Mouse (Mus musculus) right cerebral cortex, postnatal 4 days (tissue): ENCODE data around the gene Taok3.

Source experiments
- DNase-seq: peaks from one replicate; pipeline ENCODE4 v3.0.0-alpha.2; 2022

Taok3 gene

GRCm38 (mm10) chr5:117306826-117307225 is 186.9 kb downstream of the Taok3 start:
- DNase-seq = no peak

- peak; percentile 63 for DNase-seq
These were observed 187.8 kb downstream of the Taok3 start for GRCm38 (mm10) chr5:117307699-117308098.

- DNase-seq = no peak
These were observed 193.5 kb downstream of the Taok3 start for GRCm38 (mm10) chr5:117313420-117313819.

- no peak for DNase-seq
These were observed 194.0 kb downstream of the Taok3 start for GRCm38 (mm10) chr5:117313909-117314308.

- DNase-seq = no peak
These were observed 194.9 kb downstream of the Taok3 start for GRCm38 (mm10) chr5:117314587-117315428.

GRCm38 (mm10) chr5:117318741-117319629 is 199.1 kb downstream of the Taok3 start, which contains the start of gene Vsig10:
Gene Vsig10, plus strand, starts transcription at chr5:117319083.
- DNase-seq = peak; percentile 37

- DNase-seq = no peak
These were observed 203.8 kb downstream of the Taok3 start for GRCm38 (mm10) chr5:117323751-117324150.
